8 mouse cellular contexts compared by ENCODE assay signal in the genomic region with DNA sequence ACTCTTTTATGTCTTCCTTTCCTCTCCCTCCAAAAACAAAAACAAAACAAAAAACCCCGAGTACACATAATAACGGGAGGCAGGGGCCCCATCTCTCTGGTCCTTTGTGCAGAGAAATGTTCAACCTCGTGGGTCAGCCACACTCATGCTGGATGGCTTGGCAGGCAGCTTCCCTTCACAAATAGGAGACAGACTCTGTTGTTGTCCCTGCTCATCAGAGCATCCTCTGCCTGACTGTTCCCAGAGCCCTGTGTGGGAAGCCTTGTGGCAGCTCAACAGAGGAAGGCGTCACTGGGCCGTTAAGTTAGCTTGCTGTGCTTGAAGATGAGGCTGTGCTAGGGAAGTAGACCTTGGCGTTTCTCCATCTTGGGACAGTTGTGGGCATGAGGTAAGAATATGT. TPM values are rescaled to one million over a fixed set of nuclear protein-coding genes. Genes with fewer than 3 reads are reported as not detected.
A peak's percentile ranks its signal among the peaks of the same experiment; 100 is the strongest.
DNase-seq lines count a peak whose midpoint lies in the region; ATAC-seq lines count a peak whose summit lies in the region.

No protein-coding gene starts in this region.

- no peaks in the 10 kb centered on the region for H3K36me3 ChIP-seq in heart, embryonic 12.5 days
- H3K36me3 ChIP-seq in forebrain, embryonic 14.5 days (ENCODE audit: control insufficient read depth, insufficient read depth, low read length), result no peaks in the 10 kb centered on the region

- WGBS in heart, embryonic 12.5 days, result 43% methylated on average over 6 of the region's 6 CpGs
- 36% methylated on average over 6 of the region's 6 CpGs for WGBS in forebrain, embryonic 14.5 days

- no peak for DNase-seq in heart, adult 9 months (ENCODE audit: low spot score in 2 of 2)
- peak; percentile 95 for DNase-seq in Muller cell, postnatal 12 days (ENCODE audit: inconsistent ontology term)
- DNase-seq in forebrain, embryonic 14.5 days (ENCODE audit: low spot score), result peak; percentile 43
- DNase-seq in kidney, postnatal 25 days, result peak; percentile 14 to 55
- DNase-seq in adrenal gland, postnatal 14 days, result no peak
- no peak for DNase-seq in urinary bladder, adult 18-20 months (ENCODE audit: low spot score in 2 of 2)
- no peak for DNase-seq in frontal cortex, postnatal 36 days (ENCODE audit: low spot score in 2 of 2)

- H3K9ac ChIP-seq in heart, embryonic 12.5 days, result no peak overlapping the region
- no peak overlapping the region for H3K9ac ChIP-seq in forebrain, embryonic 14.5 days (ENCODE audit: low read length)

- no peaks in the 10 kb centered on the region for H3K27me3 ChIP-seq in heart, embryonic 12.5 days (replicated peaks)
- no peaks in the 10 kb centered on the region for H3K27me3 ChIP-seq in forebrain, embryonic 14.5 days (replicated peaks; ENCODE audit: control insufficient read depth, insufficient read depth, low read length)

- H3K4me2 ChIP-seq in heart, embryonic 12.5 days, result no peak overlapping the region
- no peak overlapping the region for H3K4me2 ChIP-seq in forebrain, embryonic 14.5 days (ENCODE audit: low read length)

- H3K27ac ChIP-seq in heart, embryonic 12.5 days (ENCODE audit: poor library complexity, severe bottlenecking), result peak overlapping the region; percentile 75
- H3K27ac ChIP-seq in forebrain, embryonic 14.5 days (ENCODE audit: low read depth, low read length), result no peak overlapping the region

- peak; percentile 50 for ATAC-seq in heart, embryonic 12.5 days (ENCODE audit: insufficient number of reproducible peaks, low FRiP score)
- ATAC-seq in forebrain, embryonic 14.5 days, result peak; percentile 49

- no peak overlapping the region for H3K4me3 ChIP-seq in heart, embryonic 12.5 days
- no peak overlapping the region for H3K4me3 ChIP-seq in forebrain, embryonic 14.5 days (ENCODE audit: low read depth, low read length)

- peaks cover 4% of the 10 kb centered on the region; the same call in 1 of the 2 replicates for H3K9me3 ChIP-seq in heart, embryonic 12.5 days (replicated peaks)
- no peaks in the 10 kb centered on the region for H3K9me3 ChIP-seq in forebrain, embryonic 14.5 days (replicated peaks; ENCODE audit: control insufficient read depth, low read length)

- H3K4me1 ChIP-seq in heart, embryonic 12.5 days (replicated peaks), result peaks cover 56% of the 10 kb centered on the region
- H3K4me1 ChIP-seq in forebrain, embryonic 14.5 days (ENCODE audit: control insufficient read depth, insufficient read depth, low read length), result peaks cover 7% of the 10 kb centered on the region; the same call in 1 of the 2 replicates

RNA-seq across cellular contexts. Expression of gene Ddah1, which starts 58.8 kb away (rescaled TPM):
- polyA plus RNA-seq in heart, embryonic 12.5 days (2016; fragmentation: Nextera tagmentation; extraction: Ambion mirVana), result 35.2 and 36.7 TPM in 2 replicates
- polyA plus RNA-seq in forebrain, embryonic 14.5 days (2014; fragmentation: Nextera tagmentation; extraction: Ambion mirVana), result 129 and 147 TPM in 2 replicates
- 5.4 and 8.3 TPM in 2 replicates for total RNA-seq in adrenal gland, postnatal 14 days (2021)

Comparison
In these comparisons a context has a peak if more than half of its experiments do, and no peak if none do; other contexts are left out.
1. DNase-seq: peak in Muller cell, postnatal 12 days (single experiment), forebrain, embryonic 14.5 days (single experiment) and kidney, postnatal 25 days (2 of 2); none in heart, adult 9 months (0 of 2), adrenal gland, postnatal 14 days (single experiment), urinary bladder, adult 18-20 months (0 of 2) and frontal cortex, postnatal 36 days (0 of 2).